Mouse (Mus musculus) heart, embryonic 10.5 days (tissue): ENCODE measurements at regions not wholly inside any gene's neighbourhood (a gene's known extent, or its start where the extent isn't known, plus 50 kb on each side); places are given as distances from the start of the nearest gene placed in this dataset.

Experiments
- DNase-seq: peaks from one replicate; pipeline ENCODE4 v3.0.0-alpha.2; 2017; ENCODE audit warnings: low spot score
- H3K27ac ChIP-seq: fragments of 300-500 bp; sonication (generic); 2 replicates; pipeline ENCODE4 v1.5.1; 2016; ENCODE audit warnings: mild to moderate bottlenecking
- H3K27me3 ChIP-seq: fragments of 300-500 bp; sonication (generic); 2 replicates; pipeline ENCODE4 v1.6.1; 2016; ENCODE audit warnings: mild to moderate bottlenecking; ENCODE audit not compliant: poor library complexity, insufficient read depth, severe bottlenecking
- H3K36me3 ChIP-seq: fragments of 300-500 bp; sonication (generic); 2 replicates; pipeline ENCODE4 v1.6.1; 2016; ENCODE audit warnings: mild to moderate bottlenecking, moderate library complexity
- H3K4me1 ChIP-seq: fragments of 300-500 bp; sonication (generic); 2 replicates; pipeline ENCODE4 v1.6.1; 2016; ENCODE audit warnings: mild to moderate bottlenecking
- H3K4me3 ChIP-seq: fragments of 300-500 bp; sonication (generic); 2 replicates; pipeline ENCODE4 v1.5.1; 2016; ENCODE audit warnings: mild to moderate bottlenecking, moderate library complexity
- H3K9me3 ChIP-seq: fragments of 300-500 bp; sonication (generic); 2 replicates; pipeline ENCODE4 v1.6.1; 2016; ENCODE audit warnings: mild to moderate bottlenecking, moderate library complexity
- WGBS: fragments of 180-500 bp; shearing (Covaris S2); methylation state at CpG from one replicate; pipeline ENCODE4 v1.1.7; 2016; 5-methylcytosine and 5-hydroxymethylcytosine counted together

GRCm38 (mm10) chr6:53233777-53234176, 53.3 kb upstream of the Creb5 start:
- DNase-seq, result no peak
- Histone ChIP-seq H3K4me3 (no peak overlapping the region), H3K27me3 (0 out of 2 replicates have a peak, but pooled peaks cover 1% of the 10 kb centered on the region), H3K36me3 (no peaks in the 10 kb centered on the region), H3K27ac (no peak overlapping the region), H3K4me1 (no peaks in the 10 kb centered on the region), H3K9me3 (no peaks in the 10 kb centered on the region)
- WGBS, result 70% methylated on average over 4 of the region's 4 CpGs

- H3K27me3 ChIP-seq, result 0 out of 2 replicates have a peak, but pooled peaks cover 4% of the 10 kb centered on the region
- H3K4me3 ChIP-seq, result no peak overlapping the region
- no peaks in the 10 kb centered on the region for H3K9me3 ChIP-seq
- DNase-seq, result no peak
- no peaks in the 10 kb centered on the region for H3K36me3 ChIP-seq
- H3K4me1 ChIP-seq, result no peaks in the 10 kb centered on the region
- WGBS, result 83% methylated on average over 5 of the region's 5 CpGs
- H3K27ac ChIP-seq, result no peak overlapping the region
Measured at GRCm38 (mm10) chr6:53232616-53233015, 54.5 kb upstream of the Creb5 start.

- no peaks in the 10 kb centered on the region for H3K36me3 ChIP-seq
- 0 out of 2 replicates have a peak, but pooled peaks cover 4% of the 10 kb centered on the region for H3K27me3 ChIP-seq
- WGBS, result 61% methylated on average over 6 of the region's 6 CpGs
Measured at GRCm38 (mm10) chr6:53229350-53229749, 57.7 kb upstream of the Creb5 start.

GRCm38 (mm10) chr6:53222104-53222503, 65.0 kb upstream of the Creb5 start:
- no peak overlapping the region for H3K4me3 ChIP-seq
- DNase-seq, result no peak
- 47% methylated on average over 8 of the region's 8 CpGs for WGBS
- H3K9me3 ChIP-seq, result no peaks in the 10 kb centered on the region
- no peak overlapping the region for H3K27ac ChIP-seq
- H3K36me3 ChIP-seq, result no peaks in the 10 kb centered on the region
- H3K4me1 ChIP-seq, result no peaks in the 10 kb centered on the region
- H3K27me3 ChIP-seq, result no peaks in the 10 kb centered on the region

More at GRCm38 (mm10) chr6:53229350-53229749, 57.7 kb upstream of the Creb5 start:
- no peak for DNase-seq
- Histone ChIP-seq H3K27ac (no peak overlapping the region), H3K4me3 (no peak overlapping the region), H3K4me1 (no peaks in the 10 kb centered on the region), H3K9me3 (no peaks in the 10 kb centered on the region)

GRCm38 (mm10) chr6:53221668-53222005, 65.4 kb upstream of the Creb5 start:
- WGBS, result 81% methylated on average over 4 of the region's 4 CpGs
- DNase-seq, result no peak
- Histone ChIP-seq H3K27me3 (no peaks in the 10 kb centered on the region), H3K4me3 (no peak overlapping the region), H3K27ac (no peak overlapping the region), H3K9me3 (no peaks in the 10 kb centered on the region), H3K36me3 (no peaks in the 10 kb centered on the region), H3K4me1 (no peaks in the 10 kb centered on the region)

- WGBS, result 82% methylated on average over 18 of the region's 18 CpGs
- no peaks in the 10 kb centered on the region for H3K4me1 ChIP-seq
- DNase-seq, result no peak
- H3K9me3 ChIP-seq, result no peaks in the 10 kb centered on the region
- H3K36me3 ChIP-seq, result no peaks in the 10 kb centered on the region
- H3K27me3 ChIP-seq, result no peaks in the 10 kb centered on the region
- H3K27ac ChIP-seq, result no peak overlapping the region
- no peak overlapping the region for H3K4me3 ChIP-seq
Measured at GRCm38 (mm10) chr6:53220784-53221667, 66.0 kb upstream of the Creb5 start.

- no peak for DNase-seq
- WGBS, result 79% methylated on average over 10 of the region's 10 CpGs
Measured at GRCm38 (mm10) chr6:53218871-53219286, 68.2 kb upstream of the Creb5 start.

GRCm38 (mm10) chr6:53217234-53218015, 69.6 kb upstream of the Creb5 start:
- 53% methylated on average over 10 of the region's 10 CpGs for WGBS
- Histone ChIP-seq H3K27ac (no peak overlapping the region), H3K4me3 (no peak overlapping the region), H3K27me3 (no peaks in the 10 kb centered on the region), H3K9me3 (no peaks in the 10 kb centered on the region), H3K4me1 (no peaks in the 10 kb centered on the region), H3K36me3 (no peaks in the 10 kb centered on the region)
- peak; percentile 74 for DNase-seq

More at GRCm38 (mm10) chr6:53218871-53219286, 68.2 kb upstream of the Creb5 start:
- Histone ChIP-seq H3K9me3 (no peaks in the 10 kb centered on the region), H3K27me3 (no peaks in the 10 kb centered on the region), H3K27ac (no peak overlapping the region), H3K4me3 (no peak overlapping the region), H3K4me1 (no peaks in the 10 kb centered on the region), H3K36me3 (no peaks in the 10 kb centered on the region)

GRCm38 (mm10) chr6:53216715-53217114, 70.4 kb upstream of the Creb5 start:
- Histone ChIP-seq H3K27me3 (no peaks in the 10 kb centered on the region), H3K4me3 (no peak overlapping the region), H3K4me1 (no peaks in the 10 kb centered on the region), H3K36me3 (no peaks in the 10 kb centered on the region), H3K9me3 (no peaks in the 10 kb centered on the region), H3K27ac (no peak overlapping the region)
- DNase-seq, result peak; percentile 25
- 67% methylated on average over 2 of the region's 2 CpGs for WGBS

GRCm38 (mm10) chr6:53211420-53211819, 75.7 kb upstream of the Creb5 start:
- no peaks in the 10 kb centered on the region for H3K4me1 ChIP-seq
- DNase-seq, result no peak
- H3K4me3 ChIP-seq, result no peak overlapping the region
- H3K27ac ChIP-seq, result no peak overlapping the region
- no peaks in the 10 kb centered on the region for H3K9me3 ChIP-seq
- H3K36me3 ChIP-seq, result no peaks in the 10 kb centered on the region
- 67% methylated on average over 3 of the region's 3 CpGs for WGBS
- H3K27me3 ChIP-seq, result no peaks in the 10 kb centered on the region

- no peak for DNase-seq
- no peaks in the 10 kb centered on the region for H3K9me3 ChIP-seq
- no peak overlapping the region for H3K27ac ChIP-seq
- H3K4me3 ChIP-seq, result no peak overlapping the region
- H3K27me3 ChIP-seq, result no peaks in the 10 kb centered on the region
- H3K36me3 ChIP-seq, result no peaks in the 10 kb centered on the region
- no peaks in the 10 kb centered on the region for H3K4me1 ChIP-seq
- 50% methylated on average over 6 of the region's 6 CpGs for WGBS
Measured at GRCm38 (mm10) chr6:53209398-53209797, 77.7 kb upstream of the Creb5 start.

- DNase-seq, result no peak
- 57% methylated on average over 3 of the region's 3 CpGs for WGBS
- H3K4me1 ChIP-seq, result no peaks in the 10 kb centered on the region
- H3K9me3 ChIP-seq, result no peaks in the 10 kb centered on the region
- no peak overlapping the region for H3K4me3 ChIP-seq
- H3K27me3 ChIP-seq, result no peaks in the 10 kb centered on the region
- H3K27ac ChIP-seq, result no peak overlapping the region
- H3K36me3 ChIP-seq, result no peaks in the 10 kb centered on the region
Measured at GRCm38 (mm10) chr6:53208474-53208873, 78.6 kb upstream of the Creb5 start.

GRCm38 (mm10) chr6:53207781-53208180, 79.3 kb upstream of the Creb5 start:
- Histone ChIP-seq H3K4me3 (no peak overlapping the region), H3K4me1 (no peaks in the 10 kb centered on the region), H3K9me3 (no peaks in the 10 kb centered on the region), H3K27me3 (no peaks in the 10 kb centered on the region), H3K27ac (no peak overlapping the region), H3K36me3 (no peaks in the 10 kb centered on the region)
- WGBS, result 67% methylated on average over 5 of the region's 5 CpGs
- DNase-seq, result no peak
